Mouse (Mus musculus) MEL (cell line): ENCODE results near the gene Sv2b. TPM values are rescaled to one million over a fixed set of nuclear protein-coding genes. Genes with fewer than 3 reads are reported as not detected.

ENCODE experiments used
- DNase-seq: peaks from one replicate; pipeline ENCODE4 v3.0.0; 2011; ENCODE audit warnings: low read depth, low spot score
- H3K27ac ChIP-seq: 2 replicates; pipeline ENCODE4 v1.5.1; 2012; ENCODE audit warnings: low read depth, mild to moderate bottlenecking, control low read depth, low read length, moderate library complexity; ENCODE audit not compliant: control insufficient read depth
- H3K27me3 ChIP-seq, 2 experiments: fragments of 150-350 bp in 1 of 2; sonication (generic) in 1 of 2; 2 replicates each; pipeline ENCODE4 v1.6.1; 2012; ENCODE audit warnings: low read length in 2 of 2, mild to moderate bottlenecking in 2 of 2, improper control_type of control experiment in 1 of 2, moderate library complexity in 1 of 2; ENCODE audit not compliant: insufficient read depth in 2 of 2, control insufficient read depth in 1 of 2
- H3K36me3 ChIP-seq, 2 experiments: 2 replicates each; pipeline ENCODE4 v1.6.1; 2012 to 2014; ENCODE audit warnings: low read length in 2 of 2, improper control_type of control experiment in 1 of 2, inconsistent platforms in 1 of 2, mild to moderate bottlenecking in 1 of 2; ENCODE audit not compliant: insufficient read depth in 2 of 2, control insufficient read depth in 1 of 2
- H3K4me1 ChIP-seq, 2 experiments: fragments of 150-350 bp in 1 of 2; sonication (generic) in 1 of 2; 2 replicates each; pipeline ENCODE4 v1.6.1; 2012; ENCODE audit warnings: low read length in 2 of 2, improper control_type of control experiment in 1 of 2, mild to moderate bottlenecking in 1 of 2; ENCODE audit not compliant: insufficient read depth in 2 of 2, control insufficient read depth in 1 of 2
- H3K4me3 ChIP-seq, 2 experiments: fragments of 150-350 bp in 1 of 2; sonication (generic) in 1 of 2; 2 replicates each; pipeline ENCODE4 v1.5.1; 2012; ENCODE audit warnings: low read depth in 2 of 2, low read length in 2 of 2, mild to moderate bottlenecking in 2 of 2, moderate library complexity in 2 of 2, control low read depth in 1 of 2, improper control_type of control experiment in 1 of 2; ENCODE audit not compliant: control insufficient read depth in 1 of 2, insufficient read depth in 1 of 2
- H3K79me2 ChIP-seq: 2 replicates; pipeline ENCODE4 v1.6.1; 2012; ENCODE audit warnings: mild to moderate bottlenecking, low read length, moderate library complexity; ENCODE audit not compliant: control insufficient read depth, poor library complexity, insufficient read depth
- H3K9ac ChIP-seq: 2 replicates; pipeline ENCODE4 v1.6.1; 2012; ENCODE audit warnings: low read depth, mild to moderate bottlenecking, control low read depth, low read length, moderate library complexity; ENCODE audit not compliant: control insufficient read depth, poor library complexity, severe bottlenecking
- H3K9me3 ChIP-seq: fragments of 150-350 bp; sonication (generic); replicated peaks from 2 replicates; pipeline ENCODE4 v1.6.1; 2012; ENCODE audit warnings: mild to moderate bottlenecking, low read length, improper control_type of control experiment, moderate library complexity; ENCODE audit not compliant: insufficient read depth
- CHD2 ChIP-seq: IDR thresholded peaks from 2 replicates; pipeline ENCODE4 v1.6.1; 2011; ENCODE audit warnings: low read length, improper control_type of control experiment
- E2F4 ChIP-seq: IDR thresholded peaks from 2 replicates; pipeline ENCODE4 v1.6.1; 2011; ENCODE audit warnings: low read depth, low read length, improper control_type of control experiment, borderline replicate concordance
- ELF1 ChIP-seq: IDR thresholded peaks from 2 replicates; pipeline ENCODE4 v1.6.1; 2014; ENCODE audit warnings: low read depth, mild to moderate bottlenecking, inconsistent platforms, low read length, improper control_type of control experiment, moderate library complexity
- EP300 ChIP-seq, 2 experiments: IDR thresholded peaks; 2 replicates each; pipeline ENCODE4 v1.6.1; 2011; ENCODE audit warnings: improper control_type of control experiment in 2 of 2, low read length in 2 of 2, low read depth in 1 of 2, mild to moderate bottlenecking in 1 of 2
- ETS1 ChIP-seq: IDR thresholded peaks from 2 replicates; pipeline ENCODE4 v1.6.1; 2012; ENCODE audit warnings: low read depth, mild to moderate bottlenecking, inconsistent platforms, low read length, improper control_type of control experiment, moderate library complexity
- GABPA ChIP-seq: IDR thresholded peaks from 2 replicates; pipeline ENCODE4 v1.6.1; 2012; ENCODE audit warnings: low read depth, mild to moderate bottlenecking, inconsistent platforms, low read length, improper control_type of control experiment, moderate library complexity
- GATA1 ChIP-seq: IDR thresholded peaks from 2 replicates; pipeline ENCODE4 v1.6.1; 2011; ENCODE audit warnings: low read depth, low read length, improper control_type of control experiment
- JUND ChIP-seq: IDR thresholded peaks from 2 replicates; pipeline ENCODE4 v1.6.1; 2011; ENCODE audit warnings: low read depth, mild to moderate bottlenecking, improper control_type of control experiment, low read length
- KAT2A ChIP-seq: conservative IDR thresholded peaks from 2 replicates; pipeline ENCODE4 v1.6.1; 2012; ENCODE audit warnings: low read depth, low read length, improper control_type of control experiment, inconsistent platforms
- MAFK ChIP-seq: IDR thresholded peaks from 2 replicates; pipeline ENCODE4 v1.6.1; 2011; ENCODE audit warnings: low read depth, mild to moderate bottlenecking, low read length, improper control_type of control experiment, borderline replicate concordance
- MAX ChIP-seq: IDR thresholded peaks from 2 replicates; pipeline ENCODE4 v1.6.1; 2011; ENCODE audit warnings: low read length, improper control_type of control experiment
- MXI1 ChIP-seq: IDR thresholded peaks from 2 replicates; pipeline ENCODE4 v1.6.1; 2011; ENCODE audit warnings: mild to moderate bottlenecking, low read depth, low read length, improper control_type of control experiment
- NELFE ChIP-seq: IDR thresholded peaks from 2 replicates; pipeline ENCODE4 v1.6.1; 2011; ENCODE audit warnings: low read depth, low read length, improper control_type of control experiment
- NRF1 ChIP-seq: IDR thresholded peaks from 2 replicates; pipeline ENCODE4 v1.6.1; 2014; ENCODE audit warnings: low read depth, mild to moderate bottlenecking, inconsistent platforms, low read length, improper control_type of control experiment, moderate library complexity; ENCODE audit not compliant: poor library complexity, insufficient read depth, severe bottlenecking
- POLR2A ChIP-seq, 2 experiments: IDR thresholded peaks; 2 replicates each; pipeline ENCODE4 v1.6.1; 2011 to 2012; ENCODE audit warnings: low read length in 2 of 2, mild to moderate bottlenecking in 2 of 2, control low read depth in 1 of 2, improper control_type of control experiment in 1 of 2, low read depth in 1 of 2, moderate library complexity in 1 of 2; ENCODE audit not compliant: control insufficient read depth in 1 of 2, insufficient read depth in 1 of 2, poor library complexity in 1 of 2
- POLR2AphosphoS5 ChIP-seq: IDR thresholded peaks from 2 replicates; pipeline ENCODE4 v1.6.1; 2012; ENCODE audit warnings: low read depth, borderline replicate concordance, mild to moderate bottlenecking, inconsistent platforms, low read length, moderate library complexity, mixed read lengths
- RAD21 ChIP-seq: IDR thresholded peaks from 2 replicates; pipeline ENCODE4 v1.6.1; 2011; ENCODE audit warnings: mild to moderate bottlenecking, low read depth, low read length, improper control_type of control experiment
- TBP ChIP-seq: IDR thresholded peaks from 2 replicates; pipeline ENCODE4 v1.8.0; 2011; ENCODE audit warnings: low read depth, low read length, improper control_type of control experiment
- TCF12 ChIP-seq: IDR thresholded peaks from 2 replicates; pipeline ENCODE4 v1.6.1; 2014; ENCODE audit warnings: low read depth, mild to moderate bottlenecking, inconsistent platforms, low read length, improper control_type of control experiment, moderate library complexity
- UBTF ChIP-seq: IDR thresholded peaks from 2 replicates; pipeline ENCODE4 v1.6.1; 2012; ENCODE audit warnings: low read depth, mild to moderate bottlenecking, inconsistent platforms, low read length, improper control_type of control experiment, moderate library complexity, borderline replicate concordance; ENCODE audit not compliant: insufficient read depth
- USF2 ChIP-seq, 2 experiments: IDR thresholded peaks; 2 replicates each; pipeline ENCODE4 v1.6.1; 2011 to 2012; ENCODE audit warnings: improper control_type of control experiment in 2 of 2, low read length in 2 of 2, borderline replicate concordance in 1 of 2, inconsistent platforms in 1 of 2, low read depth in 1 of 2, mild to moderate bottlenecking in 1 of 2; ENCODE audit not compliant: insufficient read depth in 1 of 2
- ZC3H11A ChIP-seq: IDR thresholded peaks from 2 replicates; pipeline ENCODE4 v1.6.1; 2012; ENCODE audit warnings: low read depth, mild to moderate bottlenecking, inconsistent platforms, low read length, improper control_type of control experiment
- ZKSCAN1 ChIP-seq: IDR thresholded peaks from 2 replicates; pipeline ENCODE4 v1.6.1; 2012; ENCODE audit warnings: low read depth, mild to moderate bottlenecking, inconsistent platforms, low read length, improper control_type of control experiment, moderate library complexity
- ZNF384 ChIP-seq: IDR thresholded peaks from 2 replicates; pipeline ENCODE4 v1.6.1; 2012; ENCODE audit warnings: low read depth, mild to moderate bottlenecking, inconsistent platforms, low read length, improper control_type of control experiment
- polyA plus RNA-seq, 2 experiments: library from polyadenylated mRNA; stranded (reverse) in 1 of 2; unstranded in 1 of 2; fragments of >175 nt in 1 of 2; fragments of >200 nt in 1 of 2; gene quantifications; 2 replicates each; pipeline versions ENCODE4 v1.2.1 to v1.2.4; 2012; ENCODE audit warnings: low replicate concordance in 2 of 2, low read depth in 1 of 2; ENCODE audit not compliant: insufficient read length in 2 of 2, insufficient read depth in 1 of 2, missing spikeins in 1 of 2
- total RNA-seq: library from RNA; depleted of rRNA; stranded (reverse); fragments of 300-350 nt; gene quantifications from 2 replicates; pipeline ENCODE4 v1.2.3, GENCODE M21; 2012

The Sv2b gene
- total and polyA plus RNA-seq, 3 experiments = not detected

- Histone ChIP-seq H3K79me2 (no peaks in the 10 kb centered on the region), H3K4me1 (no peaks in the 10 kb centered on the region), H3K36me3 (no peaks in the 10 kb centered on the region), H3K27ac (no peak overlapping the region), H3K9ac (no peak overlapping the region), H3K4me3 (no peak overlapping the region), H3K27me3 (no peaks in the 10 kb centered on the region), H3K9me3 (no peaks in the 10 kb centered on the region)
- DNase-seq = no peak
- TF ChIP-seq ZC3H11A = no peak
- no peak for TF ChIP-seq NELFE
- no peak for TF ChIP-seq MAFK
- no peak for TF ChIP-seq UBTF
- no peak for TF ChIP-seq ELF1
- no peak for TF ChIP-seq E2F4
- no peak for TF ChIP-seq ETS1
- TF ChIP-seq MXI1 = no peak
- no peak for TF ChIP-seq POLR2AphosphoS5
- TF ChIP-seq CHD2 = no peak
- no peak for TF ChIP-seq GATA1
Observed at GRCm38 (mm10) chr7:75224206-75224605, 84.9 kb downstream of the Sv2b start.

GRCm38 (mm10) chr7:75222704-75223431 is 86.2 kb downstream of the Sv2b start:
- Histone ChIP-seq H3K27ac (no peak overlapping the region), H3K9ac (no peak overlapping the region), H3K4me3 (no peak overlapping the region), H3K4me1 (no peaks in the 10 kb centered on the region), H3K9me3 (no peaks in the 10 kb centered on the region)
- no peak for DNase-seq
- TF ChIP-seq EP300 (IDR thresholded peaks at IDR 0.05; ENCODE audit: low read depth in 1 of 2, low read length in 2 of 2) (no peak), CHD2 (no peak), ZKSCAN1 (no peak), ZNF384 (no peak), ZC3H11A (no peak), MAX (no peak), USF2 (IDR thresholded peaks at IDR 0.05; ENCODE audit: borderline replicate concordance in 1 of 2, insufficient read depth in 1 of 2, low read depth in 1 of 2, low read length in 2 of 2) (no peak), JUND (no peak), NELFE (no peak), POLR2A (IDR thresholded peaks at IDR 0.05; ENCODE audit: control insufficient read depth in 1 of 2, insufficient read depth in 1 of 2, low read depth in 1 of 2, low read length in 2 of 2, poor library complexity in 1 of 2) (no peak), UBTF (no peak), MXI1 (no peak), NRF1 (no peak), GABPA (no peak), POLR2AphosphoS5 (no peak), RAD21 (no peak), TCF12 (no peak), KAT2A (no peak), TBP (no peak)
- TF ChIP-seq, all 39 proteins: peak for 0
- no peaks in the 10 kb centered on the region for H3K36me3 ChIP-seq
- no peaks in the 10 kb centered on the region for H3K27me3 ChIP-seq
- H3K79me2 ChIP-seq = no peaks in the 10 kb centered on the region
